Mouse (Mus musculus): ENCODE data around the gene Camta2.

- TF ChIP-seq CTCF (IDR thresholded peaks at IDR 0.05; ENCODE audit: borderline replicate concordance, insufficient read depth, low read length) (no peak), POLR2A (IDR thresholded peaks at IDR 0.05; ENCODE audit: low read depth, low read length) (no peak)
These were observed 5.6 kb upstream of the Camta2 start for GRCm38 (mm10) chr11:70693504-70693903.

Measured in embryonic fibroblast, embryonic 13.5 days (primary cell).